Mouse (Mus musculus) olfactory bulb, adult 2 months (tissue): ENCODE measurements around the gene Gm20403. TPM values are rescaled to one million over a fixed set of nuclear protein-coding genes. Genes with fewer than 3 reads are reported as not detected.

Experiments
- H3K27ac ChIP-seq: fragments of 200-500 bp; 2 replicates; pipeline ENCODE4 v1.5.1; 2012; ENCODE audit warnings: low read depth, low read length; ENCODE audit not compliant: insufficient read depth
- H3K4me1 ChIP-seq: fragments of 200-500 bp; 2 replicates; pipeline ENCODE4 v1.6.1; 2012; ENCODE audit warnings: low read length; ENCODE audit not compliant: control insufficient read depth, insufficient read depth
- H3K4me3 ChIP-seq: fragments of 200-500 bp; 2 replicates; pipeline ENCODE4 v1.5.1; 2012; ENCODE audit warnings: mild to moderate bottlenecking, low read depth, low read length, moderate library complexity; ENCODE audit not compliant: insufficient read depth
- CTCF ChIP-seq: fragments of 200-500 bp; IDR thresholded peaks from 2 replicates; pipeline ENCODE4 v1.5.1; 2012; ENCODE audit warnings: low read depth, mild to moderate bottlenecking, low read length, moderate library complexity; ENCODE audit not compliant: insufficient read depth
- POLR2A ChIP-seq: fragments of 200-500 bp; IDR thresholded peaks from 2 replicates; pipeline ENCODE4 v1.6.1; 2012; ENCODE audit warnings: mild to moderate bottlenecking, low read depth, low read length, moderate library complexity; ENCODE audit not compliant: insufficient read depth
- WGBS: fragments of 180-500 bp; shearing (Covaris S2); methylation state at CpG from one replicate; pipeline ENCODE4 v1.1.7; 2018; 5-methylcytosine and 5-hydroxymethylcytosine counted together
- polyA plus RNA-seq: library from polyadenylated mRNA; stranded (reverse); fragments of >200 nt; gene quantifications from 2 replicates; pipeline ENCODE4 v1.2.4, GENCODE M21; 2012; ENCODE audit warnings: low replicate concordance; ENCODE audit not compliant: missing spikeins, insufficient read depth, insufficient read length

Gene Gm20403
- polyA plus RNA-seq, 1 experiment, result not detected

GRCm38 (mm10) chr12:54994418-54994817, 8.1 kb upstream of the Gm20403 start:
- no peaks in the 10 kb centered on the region for H3K4me1 ChIP-seq
- no peak overlapping the region for H3K27ac ChIP-seq
- WGBS, result 92% methylated on average over 4 of the region's 4 CpGs
- TF ChIP-seq CTCF, result no peak
- TF ChIP-seq POLR2A, result no peak
- H3K4me3 ChIP-seq, result no peak overlapping the region

- H3K4me1 ChIP-seq, result no peaks in the 10 kb centered on the region
- H3K27ac ChIP-seq, result no peak overlapping the region
- no peak overlapping the region for H3K4me3 ChIP-seq
- 88% methylated on average over 6 of the region's 6 CpGs for WGBS
- TF ChIP-seq CTCF (no peak), POLR2A (no peak)
Observed at GRCm38 (mm10) chr12:54994068-54994386, 7.7 kb upstream of the Gm20403 start.

GRCm38 (mm10) chr12:54993246-54994067, 7.1 kb upstream of the Gm20403 start:
- Histone ChIP-seq H3K4me1 (no peaks in the 10 kb centered on the region), H3K4me3 (no peak overlapping the region), H3K27ac (no peak overlapping the region)
- 70% methylated on average over 16 of the region's 16 CpGs for WGBS
- no peak for TF ChIP-seq CTCF
- no peak for TF ChIP-seq POLR2A

GRCm38 (mm10) chr12:54992814-54993213, 6.5 kb upstream of the Gm20403 start:
- H3K4me1 ChIP-seq, result no peaks in the 10 kb centered on the region

GRCm38 (mm10) chr12:54988323-54988850, 2.1 kb upstream of the Gm20403 start:
- 86% methylated on average over 4 of the region's 4 CpGs for WGBS
- Histone ChIP-seq H3K27ac (no peak overlapping the region), H3K4me1 (peaks cover 5% of the 10 kb centered on the region; the same call in 1 of the 2 replicates), H3K4me3 (no peak overlapping the region)
- TF ChIP-seq CTCF (no peak), POLR2A (no peak)

More at GRCm38 (mm10) chr12:54992814-54993213, 6.5 kb upstream of the Gm20403 start:
- WGBS, result 95% methylated on average over 3 of the region's 3 CpGs
- TF ChIP-seq CTCF (no peak), POLR2A (no peak)
- H3K4me3 ChIP-seq, result no peak overlapping the region
- no peak overlapping the region for H3K27ac ChIP-seq

GRCm38 (mm10) chr12:54987156-54987555, 827 bp upstream of the Gm20403 start:
- peaks cover 5% of the 10 kb centered on the region; the same call in 1 of the 2 replicates for H3K4me1 ChIP-seq
- H3K4me3 ChIP-seq, result no peak overlapping the region
- no peak overlapping the region for H3K27ac ChIP-seq
- TF ChIP-seq POLR2A, result no peak
- TF ChIP-seq CTCF, result no peak
- 92% methylated on average over 2 of the region's 2 CpGs for WGBS

GRCm38 (mm10) chr12:54985257-54986051, 875 bp downstream of the Gm20403 start:
- peak overlapping the region; percentile 98 for H3K4me3 ChIP-seq
- no peak overlapping the region for H3K27ac ChIP-seq
- TF ChIP-seq CTCF (no peak; the same call in 1 of the 2 replicates), POLR2A (no peak)
- under 1% methylated on average over 114 of the region's 117 CpGs for WGBS
- peaks cover 5% of the 10 kb centered on the region; the same call in 1 of the 2 replicates for H3K4me1 ChIP-seq

- WGBS, result 1% methylated on average over 42 of the region's 42 CpGs
- Histone ChIP-seq H3K27ac (no peak overlapping the region), H3K4me3 (peak overlapping the region; percentile 98), H3K4me1 (peaks cover 5% of the 10 kb centered on the region; the same call in 1 of the 2 replicates)
- no peak for TF ChIP-seq POLR2A
- TF ChIP-seq CTCF, result no peak
Observed at GRCm38 (mm10) chr12:54984701-54985256, 1.6 kb downstream of the Gm20403 start.
